Mouse (Mus musculus) spleen, adult 12 weeks (tissue): ENCODE measurements at regions not wholly inside any gene's neighbourhood (a gene's known extent, or its start where the extent isn't known, plus 50 kb on each side); places are given as distances from the start of the nearest gene placed in this dataset.

Experiments used
- DNase-seq: peaks from one replicate; pipeline ENCODE4 v3.0.0; 2022; ENCODE audit warnings: low spot score

DNA sequence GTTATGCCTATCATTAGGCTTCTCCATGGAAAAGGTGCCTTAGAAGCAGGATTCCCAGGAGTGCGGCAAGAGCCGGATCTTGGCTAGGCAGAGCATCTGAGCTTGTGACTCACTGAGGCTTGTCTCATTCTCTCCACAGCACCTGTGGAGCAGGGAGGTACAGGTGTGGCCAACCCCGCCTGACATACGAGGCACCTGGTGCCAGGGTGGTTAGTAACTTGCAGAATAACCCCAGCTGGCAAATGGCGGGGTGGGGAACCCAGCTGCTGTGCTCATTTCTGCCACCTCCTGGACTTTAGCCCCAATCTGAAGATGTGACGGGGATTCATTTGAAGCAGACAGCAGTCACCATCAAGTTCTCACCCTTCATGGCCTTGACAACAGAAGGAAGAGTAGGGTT, 96.2 kb downstream of the Pdgfra start:
- no peak for DNase-seq

DNA sequence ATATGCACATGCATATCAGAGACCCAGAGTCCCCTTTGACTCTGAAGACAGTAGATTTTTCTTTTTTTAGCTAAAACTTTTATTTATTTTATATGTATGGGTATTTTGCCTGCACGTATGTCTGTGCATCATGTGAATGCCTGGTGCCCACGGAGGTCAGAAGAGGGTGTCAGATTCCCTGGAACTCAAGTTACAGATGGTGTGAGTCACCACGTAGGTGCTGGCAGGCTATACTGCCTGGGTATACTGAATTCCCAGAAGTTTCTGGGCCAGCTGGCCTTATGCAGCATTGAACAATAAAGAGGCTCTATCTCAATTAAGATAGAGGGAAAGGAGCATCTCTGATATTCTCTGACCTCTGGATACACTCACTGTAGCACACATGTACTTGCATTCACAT, 97.6 kb downstream of the Pdgfra start:
- DNase-seq: no peak

DNA sequence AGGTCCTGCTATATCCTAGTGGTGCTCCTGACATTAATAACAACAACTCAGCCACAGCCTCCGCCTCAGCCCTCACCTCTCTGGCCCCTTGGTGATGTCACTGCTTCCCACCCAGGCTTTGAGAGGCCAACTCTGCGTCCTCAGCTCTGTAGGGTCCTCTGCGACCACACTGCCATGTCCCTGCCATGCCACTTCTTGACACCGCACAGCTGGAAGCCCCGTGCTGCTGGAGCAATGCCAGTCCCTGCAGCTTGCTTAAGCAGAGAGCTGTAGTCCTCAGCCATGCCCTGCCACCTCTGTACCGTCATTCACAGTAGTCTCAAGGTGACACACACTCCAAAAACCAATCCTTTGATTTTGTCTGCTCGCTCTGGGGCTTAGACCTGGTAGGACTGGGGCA, 101.3 kb downstream of the Pdgfra start:
- DNase-seq: no peak

DNA sequence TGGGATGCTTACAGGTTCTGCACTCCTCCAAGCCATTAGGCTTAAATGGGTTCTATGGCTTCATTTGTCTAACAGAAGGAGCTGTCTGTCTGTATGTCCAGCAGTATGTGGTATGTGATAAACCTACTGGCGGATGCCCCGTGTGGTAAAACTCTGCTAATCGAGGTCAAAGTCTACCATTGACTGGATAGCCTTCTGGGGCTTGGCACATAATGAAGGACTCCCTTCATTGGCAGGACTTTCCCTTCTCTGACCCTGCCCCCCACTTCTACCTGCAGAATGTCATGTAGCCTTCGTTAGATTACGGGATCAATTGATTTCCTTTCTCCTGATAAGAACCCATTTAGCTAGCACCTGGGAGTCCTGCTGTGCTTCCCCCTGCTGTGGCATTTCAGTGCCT, 101.7 kb downstream of the Pdgfra start:
- DNase-seq: no peak

DNA sequence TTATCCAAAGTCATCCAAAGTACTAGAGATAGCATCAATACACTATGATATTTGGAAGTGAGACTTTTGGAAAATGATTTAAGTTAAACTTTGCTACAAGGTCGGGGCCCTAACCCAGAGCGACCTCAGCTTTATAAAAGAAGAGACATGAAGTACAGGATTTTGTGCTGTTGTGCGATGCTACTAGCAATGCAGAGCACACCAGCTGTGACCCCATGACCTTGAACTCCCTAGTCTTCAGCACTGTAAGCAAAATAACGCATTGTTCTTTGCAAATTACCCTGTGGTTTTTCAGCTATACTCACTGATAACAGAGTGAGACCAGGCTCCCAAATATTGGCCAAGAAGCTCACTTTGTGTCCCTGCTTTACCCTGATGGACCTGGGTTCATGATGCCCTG, 104.1 kb downstream of the Pdgfra start:
- DNase-seq: no peak

DNA sequence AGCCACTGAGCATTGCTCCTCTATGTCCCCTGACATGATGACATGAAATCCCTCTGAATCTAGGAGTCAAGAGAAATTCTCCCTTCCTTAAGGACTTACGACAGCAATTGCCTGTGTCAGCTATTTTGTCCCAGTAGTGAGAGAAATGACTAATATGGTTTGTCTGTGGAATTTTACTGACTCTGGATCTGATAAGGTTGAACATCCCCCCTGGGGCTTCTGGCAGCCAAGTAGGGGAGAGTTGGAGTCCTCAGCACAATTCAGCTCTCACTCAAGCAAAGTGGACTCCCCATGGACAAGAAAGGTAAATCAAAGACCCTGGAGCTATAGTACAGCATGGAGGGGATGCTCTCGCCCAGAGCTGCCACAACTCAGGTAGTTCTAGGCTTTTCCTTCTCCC, 105.0 kb downstream of the Pdgfra start:
- no peak for DNase-seq

DNA sequence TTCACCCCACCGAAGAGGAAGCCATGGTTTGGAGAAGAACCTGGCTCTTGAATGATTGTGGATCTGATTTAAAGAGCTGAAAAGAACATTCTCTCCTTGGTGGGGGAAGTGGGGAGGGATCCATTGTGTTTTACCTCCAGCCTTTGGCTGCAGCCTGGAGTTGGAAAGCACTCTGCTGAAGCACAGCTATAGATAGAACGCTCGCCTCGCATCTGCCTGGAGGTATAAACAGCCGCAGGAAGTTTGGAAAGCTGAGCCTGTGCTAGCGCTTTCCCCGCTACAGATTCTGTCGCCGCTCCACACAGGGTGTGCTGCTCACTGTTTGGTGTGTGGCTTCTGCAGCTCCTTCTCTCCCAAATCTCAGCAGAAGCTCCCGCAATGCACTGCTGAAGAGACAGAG, 108.2 kb downstream of the Pdgfra start:
- no peak for DNase-seq

DNA sequence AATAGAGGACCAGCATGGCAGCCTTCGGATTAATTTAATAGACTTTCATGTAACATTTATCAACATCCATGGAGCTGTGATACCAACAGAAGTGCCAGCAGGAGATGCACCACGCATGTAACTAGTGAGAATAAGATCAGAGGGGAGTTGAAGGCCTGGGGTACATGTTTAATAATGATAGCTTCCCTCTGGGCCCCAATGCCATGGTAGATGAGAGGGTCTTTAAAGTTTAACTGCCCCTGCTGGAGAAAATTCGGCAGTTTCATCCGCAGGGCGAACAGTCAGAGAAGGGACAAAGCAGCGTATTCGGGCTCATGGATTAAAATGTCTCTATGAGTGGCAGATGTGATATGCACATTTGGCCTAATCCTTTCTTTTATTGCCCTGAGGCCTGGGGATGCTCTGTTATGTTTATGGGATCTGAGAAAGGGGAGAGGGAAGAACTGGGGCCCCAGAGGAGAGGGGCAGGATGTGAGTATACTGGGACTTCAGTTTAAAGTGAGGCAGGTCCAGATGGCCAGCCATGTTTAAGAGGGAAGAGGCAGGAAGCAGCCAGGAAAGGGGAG, 114.1 kb downstream of the Pdgfra start:
- no peak for DNase-seq

DNA sequence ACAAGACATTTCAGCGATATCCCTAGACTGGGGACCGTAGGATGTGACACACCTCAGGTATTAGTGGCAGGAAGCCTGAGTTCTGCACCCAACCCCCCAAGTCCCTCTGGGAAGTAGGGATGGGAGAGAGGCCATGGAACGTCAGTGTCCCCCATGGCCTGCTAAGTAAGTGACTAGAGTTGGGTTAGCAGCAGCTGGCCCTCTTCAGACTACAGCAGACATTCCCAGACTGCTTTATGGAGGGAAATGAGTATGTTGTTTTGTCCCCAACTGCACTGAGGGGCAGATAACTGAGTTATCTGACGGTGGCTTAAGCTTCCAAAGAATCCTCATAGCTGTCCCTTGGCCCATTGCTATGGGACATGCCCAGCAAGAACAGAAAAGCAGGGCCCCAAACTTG, 114.8 kb downstream of the Pdgfra start:
- no peak for DNase-seq

DNA sequence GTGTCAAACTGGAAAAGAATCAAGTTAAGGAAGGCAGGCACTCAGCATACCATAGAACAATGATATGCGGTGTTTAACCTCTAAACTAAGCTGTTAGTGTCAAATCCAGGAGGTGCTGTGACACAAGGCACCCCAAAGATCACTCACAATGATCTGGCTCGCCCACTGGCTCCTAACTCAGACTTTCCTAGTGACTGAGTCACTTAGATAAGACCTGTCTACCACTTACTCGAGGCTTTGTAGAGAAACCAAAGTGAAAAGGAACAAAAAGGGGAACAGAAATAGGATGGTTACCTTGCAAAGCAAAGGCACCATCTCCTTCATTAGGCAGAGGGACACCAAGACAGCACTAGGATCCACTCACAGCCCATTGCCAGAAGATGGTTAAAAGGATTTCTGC, 115.7 kb downstream of the Pdgfra start:
- no peak for DNase-seq

DNA sequence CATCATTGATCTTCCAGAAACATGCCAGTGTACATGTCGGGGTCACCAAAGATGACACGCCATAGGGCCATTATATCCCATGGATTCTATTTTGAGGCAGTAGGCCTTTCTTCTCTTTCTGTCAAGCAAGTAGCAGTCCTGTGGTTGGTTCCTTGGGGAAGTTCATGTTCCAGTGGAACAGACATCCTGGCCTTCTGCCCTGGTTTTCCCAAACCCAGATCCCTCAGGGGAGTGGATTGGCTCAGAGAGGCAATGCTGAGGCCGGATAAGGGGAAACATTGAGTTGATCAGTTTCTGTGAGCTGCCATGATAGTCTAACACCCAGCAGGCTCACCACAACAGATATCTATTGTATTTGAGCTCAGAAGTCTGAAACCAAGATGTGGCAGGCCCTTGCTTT, 125.9 kb downstream of the Pdgfra start:
- DNase-seq: no peak

DNA sequence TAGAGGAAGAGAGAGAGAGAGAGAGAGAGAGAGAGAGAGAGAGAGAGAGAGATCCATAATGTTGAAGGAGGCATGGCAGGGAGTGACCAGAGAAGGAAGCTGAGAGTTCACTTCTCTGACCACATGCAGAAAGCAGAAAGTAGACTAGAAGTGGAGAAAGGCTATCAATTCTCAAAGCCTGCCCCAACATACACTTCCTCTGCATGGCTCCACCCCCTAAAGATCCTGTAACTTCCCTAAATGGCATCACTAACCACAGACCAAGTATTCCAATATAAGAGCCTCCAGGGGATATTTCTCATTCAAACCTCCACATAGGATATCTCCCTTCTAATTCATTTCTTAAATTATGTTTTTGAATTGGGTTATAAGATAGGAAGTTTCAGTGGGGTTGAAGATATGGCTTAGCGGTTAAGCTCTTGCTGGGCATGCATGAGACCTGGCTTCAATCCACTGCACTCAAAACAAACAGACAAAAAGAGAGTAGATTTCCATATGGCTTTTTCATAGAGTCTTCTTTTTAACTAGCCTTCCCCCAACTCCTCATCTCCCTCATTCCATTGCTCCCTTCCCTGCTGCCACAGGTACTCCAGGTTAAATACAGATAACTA, 127.6 kb downstream of the Pdgfra start:
- no peak for DNase-seq

DNA sequence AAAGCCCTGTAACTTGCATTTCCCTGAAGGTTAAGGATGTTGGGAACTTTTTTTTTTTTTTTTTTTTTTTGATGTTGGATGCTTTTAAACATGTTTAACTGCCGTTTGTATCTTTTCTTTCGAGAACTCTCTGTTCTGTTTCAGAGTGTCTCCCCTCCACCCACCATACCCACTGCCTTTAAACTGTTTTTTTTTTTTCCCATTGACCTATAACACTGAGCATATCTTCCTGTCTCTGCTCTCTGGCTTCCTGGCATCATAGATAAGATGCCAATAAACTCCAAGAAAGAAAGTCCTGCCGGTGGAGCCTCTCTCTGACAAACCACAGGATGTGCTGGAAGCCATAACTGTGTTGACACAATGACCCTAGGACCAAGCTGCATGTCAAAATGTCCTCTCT, 128.6 kb downstream of the Pdgfra start:
- DNase-seq: no peak

DNA sequence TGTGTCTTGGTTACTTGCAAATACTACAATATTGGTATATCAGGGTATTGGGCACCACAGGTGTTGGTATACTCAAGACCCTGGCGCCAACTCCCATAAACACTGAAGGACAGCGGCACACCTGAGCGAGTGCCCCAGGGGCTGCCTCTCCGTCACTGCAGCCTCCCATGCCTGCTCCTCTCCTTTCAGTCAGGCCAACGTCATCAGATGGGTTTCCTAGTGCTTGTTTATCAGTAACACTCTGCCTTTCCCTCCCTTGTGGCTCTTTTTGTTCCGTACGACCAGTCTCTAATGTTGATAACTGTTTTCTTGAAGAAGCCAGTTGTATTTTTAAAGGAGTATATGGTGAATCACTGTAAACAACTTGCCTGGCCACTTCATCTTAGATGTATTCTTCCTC, 129.4 kb downstream of the Pdgfra start:
- no peak for DNase-seq

DNA sequence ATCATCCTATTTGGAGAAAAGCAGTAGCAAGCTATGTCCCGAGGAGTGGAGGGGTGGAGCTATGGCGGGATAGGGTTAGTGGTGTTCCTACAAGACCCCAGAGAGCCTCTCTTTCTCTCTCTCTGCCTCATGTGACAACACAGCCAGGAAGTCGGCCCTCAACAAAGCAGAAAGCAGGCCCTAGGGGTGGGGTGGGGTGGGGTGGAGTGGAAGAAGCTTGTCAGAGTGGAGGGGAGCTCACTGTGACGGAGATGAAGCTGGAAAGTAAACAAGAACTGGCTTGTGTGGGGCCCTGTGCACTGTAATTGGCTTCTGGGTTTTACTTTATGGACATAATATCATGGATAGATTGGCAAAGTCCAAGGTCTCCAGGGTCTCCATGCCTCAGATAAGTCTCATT, 130.5 kb downstream of the Pdgfra start:
- DNase-seq: no peak

DNA sequence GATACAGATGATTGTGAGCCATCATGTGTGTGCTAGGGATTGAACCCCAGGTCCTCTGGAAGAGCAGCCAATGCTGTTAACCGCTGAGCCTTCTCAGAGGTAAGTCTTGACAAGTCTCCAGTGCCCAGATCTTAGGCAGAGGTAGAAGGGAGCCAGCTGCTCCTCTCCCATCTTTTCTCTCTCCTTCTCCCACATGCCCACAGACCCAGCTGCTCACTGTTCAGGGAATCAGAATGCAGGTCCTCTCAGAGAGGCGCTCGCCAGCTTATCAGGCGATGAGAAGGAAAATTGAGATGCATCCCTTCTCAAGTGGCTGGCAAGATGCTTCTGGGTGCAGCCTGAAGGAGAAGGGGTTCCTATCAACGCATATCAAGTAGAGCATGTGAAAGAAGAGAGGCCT, 131.7 kb downstream of the Pdgfra start:
- no peak for DNase-seq

DNA sequence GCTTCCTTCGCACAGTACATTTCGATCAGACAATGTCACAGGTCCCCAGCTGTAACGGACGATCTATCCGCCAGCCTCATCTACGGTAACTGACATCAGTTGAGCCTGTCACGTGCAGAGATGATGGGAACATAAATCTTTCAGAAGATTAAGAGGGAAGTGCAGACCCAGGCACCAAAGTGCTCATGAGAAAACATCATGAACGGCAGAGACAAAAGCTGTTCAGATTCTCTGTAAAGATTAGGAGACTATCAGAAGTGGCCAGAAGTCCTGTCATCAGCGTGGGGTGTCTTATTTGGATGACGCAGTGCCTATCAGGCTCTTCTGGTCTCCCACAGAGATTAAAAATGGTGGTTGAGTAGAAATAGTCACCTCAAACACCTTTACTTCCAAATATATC, 133.9 kb downstream of the Pdgfra start:
- no peak for DNase-seq

DNA sequence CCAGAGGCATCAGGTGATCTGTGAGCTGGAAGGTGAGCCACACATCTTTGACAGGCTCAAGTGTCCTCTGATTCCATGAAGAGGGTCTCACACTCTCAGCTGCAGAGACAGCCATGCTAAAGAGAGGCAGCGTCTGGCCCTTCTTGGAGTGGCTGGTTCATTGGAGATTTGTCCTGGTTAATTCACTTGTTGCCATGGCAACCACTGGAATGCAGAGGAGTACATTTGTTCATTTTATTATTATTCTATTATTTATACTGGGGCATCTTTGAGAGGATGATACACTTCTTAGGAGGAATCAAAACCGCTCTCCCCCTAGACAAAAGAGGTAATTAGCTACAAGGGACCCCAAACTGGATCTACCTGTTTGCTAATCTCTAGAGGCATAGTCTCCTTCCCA, 143.6 kb downstream of the Pdgfra start:
- no peak for DNase-seq

DNA sequence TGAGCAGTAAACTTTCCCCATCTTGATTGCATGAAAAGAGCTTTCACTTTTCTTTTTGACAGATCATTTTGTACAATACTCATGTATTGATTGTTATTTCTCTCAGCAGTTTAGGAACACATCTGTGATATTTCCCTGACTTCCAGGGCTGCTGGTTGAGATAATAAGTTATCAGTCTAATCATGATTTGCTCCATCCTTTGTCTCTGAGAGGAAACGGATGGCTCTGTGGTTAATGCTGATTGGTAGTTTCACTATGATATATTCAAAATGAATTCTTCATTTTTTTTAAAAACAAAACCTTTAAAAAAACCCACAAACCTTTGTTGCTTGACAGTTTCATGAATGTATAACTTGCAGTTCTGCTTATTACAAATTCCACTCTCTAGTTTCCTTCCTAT, 160.8 kb downstream of the Pdgfra start:
- DNase-seq: no peak

DNA sequence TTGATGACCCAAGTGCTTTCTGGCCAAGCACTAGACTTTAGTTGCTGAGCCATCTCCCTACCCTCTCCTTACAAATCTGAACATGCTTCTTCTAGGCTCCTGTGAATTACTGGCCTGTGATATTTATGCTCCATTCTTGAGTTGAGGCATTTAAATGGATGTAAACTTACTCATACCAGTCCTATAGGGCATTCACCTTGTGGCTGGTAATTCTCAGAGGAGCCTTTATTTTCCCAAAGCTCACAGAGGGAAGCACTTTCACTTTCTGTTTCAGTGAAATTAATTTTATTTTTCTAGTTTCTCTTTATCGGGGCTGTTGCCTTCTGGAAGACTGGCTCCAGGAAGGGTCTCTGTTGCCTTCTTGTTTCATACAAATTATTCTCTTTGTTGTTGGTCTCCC, 163.9 kb downstream of the Pdgfra start:
- no peak for DNase-seq

DNA sequence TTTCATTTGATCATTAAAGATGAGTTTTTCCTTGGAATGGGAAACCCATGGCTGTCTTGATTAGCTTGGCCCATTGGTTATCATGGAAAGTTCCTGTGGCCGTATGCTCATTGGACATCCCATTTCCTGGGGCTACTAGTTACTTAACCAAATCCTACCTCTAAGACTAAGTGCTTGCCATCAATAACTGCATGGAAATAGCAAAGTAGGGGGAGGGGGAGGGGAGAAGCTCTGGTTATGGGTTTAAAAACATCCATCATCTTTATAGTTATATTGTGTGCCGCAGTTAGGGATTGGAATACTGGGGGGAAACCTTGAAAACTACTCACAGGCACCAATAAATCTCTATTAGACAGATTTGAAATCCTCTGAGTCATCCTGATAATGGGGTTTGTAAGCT, 168.4 kb downstream of the Pdgfra start:
- no peak for DNase-seq

DNA sequence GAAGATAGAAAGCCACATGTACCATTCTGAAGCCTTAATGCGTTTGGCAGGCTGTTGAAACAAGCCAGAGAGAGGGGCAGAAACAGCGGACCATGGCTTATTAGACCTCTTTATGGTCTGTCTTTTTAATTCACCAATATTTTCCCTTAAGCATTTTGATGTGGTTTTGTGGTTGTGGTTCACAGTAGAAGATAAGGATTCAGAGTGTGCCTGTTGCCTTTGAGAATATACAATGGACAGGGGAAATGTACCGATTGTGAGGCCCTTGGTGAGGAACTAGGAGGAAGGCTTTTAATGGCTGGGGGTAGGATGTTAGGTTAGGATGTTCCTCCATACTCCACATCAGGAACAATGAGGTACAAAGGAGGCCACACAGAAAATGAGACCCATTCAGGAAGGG, 182.0 kb downstream of the Pdgfra start:
- no peak for DNase-seq

DNA sequence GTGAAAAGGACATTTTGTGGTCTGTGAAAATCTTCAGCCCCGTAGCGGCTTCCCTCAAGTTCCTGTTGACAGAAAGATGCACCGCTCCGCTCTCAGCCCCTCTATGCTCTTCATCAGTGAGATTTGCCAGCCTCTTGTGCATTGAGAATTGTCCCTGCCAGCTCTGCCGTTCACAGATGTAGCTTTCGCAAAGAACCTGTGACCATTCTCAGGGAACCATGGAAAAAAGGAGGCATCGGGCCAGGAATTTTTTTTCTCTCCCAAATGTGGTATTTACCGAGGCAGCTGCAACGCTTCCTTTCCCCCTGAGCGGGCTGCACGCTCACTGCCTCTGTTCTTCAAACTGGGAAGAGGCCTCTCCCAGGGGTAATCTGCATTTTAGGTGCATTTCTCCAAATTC, 184.4 kb downstream of the Pdgfra start:
- no peak for DNase-seq

DNA sequence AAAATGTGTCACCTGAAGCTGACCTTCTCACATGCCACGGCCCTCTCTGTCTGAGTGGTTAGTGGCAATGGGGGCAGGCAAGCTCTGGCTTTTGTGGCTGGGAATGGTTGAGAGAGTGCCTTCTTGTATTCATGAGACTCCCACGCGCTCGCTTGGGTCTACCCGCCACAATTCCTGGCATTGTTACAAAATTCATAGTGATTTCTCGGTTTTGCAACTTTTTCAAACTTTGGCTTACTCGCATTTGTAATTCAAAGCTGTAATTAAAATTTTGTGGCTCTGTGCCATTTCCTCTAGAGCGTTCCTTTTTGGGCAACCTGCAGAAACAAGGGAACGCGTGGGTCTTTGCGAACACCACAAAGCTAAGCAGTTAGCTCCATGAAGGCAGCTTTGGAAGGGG, 186.3 kb downstream of the Pdgfra start:
- no peak for DNase-seq

DNA sequence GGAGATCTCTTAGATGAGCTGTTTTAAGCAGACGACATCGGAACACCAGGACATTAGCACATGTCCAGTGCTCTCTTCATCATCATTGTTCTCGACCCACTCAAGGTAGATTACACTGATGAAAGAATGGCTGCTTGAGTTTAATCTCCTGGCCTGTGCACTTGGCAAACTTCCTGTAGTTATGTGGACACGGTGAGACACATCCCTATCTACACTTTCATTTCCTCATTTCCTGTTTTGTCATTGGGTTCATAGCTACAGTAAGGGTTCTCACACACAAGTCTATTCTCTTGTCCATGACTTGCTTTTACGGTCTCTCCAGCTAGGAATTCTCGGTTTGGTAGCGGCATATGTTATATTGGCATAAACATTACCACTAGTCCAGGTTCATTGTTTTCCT, 190.5 kb downstream of the Pdgfra start:
- no peak for DNase-seq
